Mouse (Mus musculus) retina, postnatal 1 day (tissue): ENCODE results near the gene Kcnd3.

ENCODE experiments used
- DNase-seq: peaks from one replicate; pipeline ENCODE4 v3.0.0-alpha.2; 2012

Kcnd3 gene

GRCm38 (mm10) chr3:105530363-105531130, 78.4 kb downstream of the Kcnd3 start:
- peak; percentile 69 for DNase-seq

GRCm38 (mm10) chr3:105538406-105538805, 86.3 kb downstream of the Kcnd3 start:
- DNase-seq = no peak

GRCm38 (mm10) chr3:105538819-105539607, 86.9 kb downstream of the Kcnd3 start:
- peak; percentile 83 for DNase-seq

GRCm38 (mm10) chr3:105542741-105543140, 90.6 kb downstream of the Kcnd3 start:
- DNase-seq = no peak

- no peak for DNase-seq
Observed at GRCm38 (mm10) chr3:105544106-105544505, 92.0 kb downstream of the Kcnd3 start.

GRCm38 (mm10) chr3:105546611-105547071, 94.5 kb downstream of the Kcnd3 start:
- peak; percentile 21 for DNase-seq

- DNase-seq = no peak
Observed at GRCm38 (mm10) chr3:105548074-105548771, 96.1 kb downstream of the Kcnd3 start.

- peak; percentile 81 for DNase-seq
Observed at GRCm38 (mm10) chr3:105559456-105559855, 107.3 kb downstream of the Kcnd3 start.

- no peak for DNase-seq
Observed at GRCm38 (mm10) chr3:105566973-105567372, 114.8 kb downstream of the Kcnd3 start.

- no peak for DNase-seq
Observed at GRCm38 (mm10) chr3:105567472-105567871, 115.3 kb downstream of the Kcnd3 start.

GRCm38 (mm10) chr3:105568403-105568802, 116.3 kb downstream of the Kcnd3 start:
- DNase-seq = peak; percentile 63

- peak; percentile 35 for DNase-seq
Observed at GRCm38 (mm10) chr3:105568851-105569250, 116.7 kb downstream of the Kcnd3 start.

GRCm38 (mm10) chr3:105569310-105569752, 117.2 kb downstream of the Kcnd3 start:
- DNase-seq = peak; percentile 53

GRCm38 (mm10) chr3:105569950-105570349, 117.8 kb downstream of the Kcnd3 start:
- DNase-seq = no peak

- DNase-seq = no peak
Observed at GRCm38 (mm10) chr3:105570818-105571217, 118.7 kb downstream of the Kcnd3 start.

- no peak for DNase-seq
Observed at GRCm38 (mm10) chr3:105571944-105572343, 119.8 kb downstream of the Kcnd3 start.

GRCm38 (mm10) chr3:105573156-105573555, 121.0 kb downstream of the Kcnd3 start:
- DNase-seq = no peak

- no peak for DNase-seq
Observed at GRCm38 (mm10) chr3:105578320-105578719, 126.2 kb downstream of the Kcnd3 start.

- DNase-seq = peak; percentile 44
Observed at GRCm38 (mm10) chr3:105581119-105581518, 129.0 kb downstream of the Kcnd3 start.

GRCm38 (mm10) chr3:105585734-105586159, 133.6 kb downstream of the Kcnd3 start:
- peak; percentile 40 for DNase-seq

- DNase-seq = no peak
Observed at GRCm38 (mm10) chr3:105590056-105590672, 138.0 kb downstream of the Kcnd3 start.

- DNase-seq = no peak
Observed at GRCm38 (mm10) chr3:105591766-105592165, 139.6 kb downstream of the Kcnd3 start.

- no peak for DNase-seq
Observed at GRCm38 (mm10) chr3:105592246-105592645, 140.1 kb downstream of the Kcnd3 start.
